Mouse (Mus musculus): ENCODE measurements around the gene Slc22a14.
"Not testable (repeated sequence)": the region's sequence is repeated elsewhere in the genome, so short reads cannot be mapped to it uniquely, and the experiment has no call there.

Slc22a14 gene

GRCm38 (mm10) chr9:119365284-119365683 lies at the start of gene Slc22a14:
TSS of gene Slc22a14 (minus strand) at chr9:119365553.
- DNase-seq (ENCODE audit: low spot score), result no peak

GRCm38 (mm10) chr9:119409864-119410263 lies 44.5 kb upstream of the Slc22a14 start:
- DNase-seq (ENCODE audit: low spot score), result no peak

GRCm38 (mm10) chr9:119408898-119409664 lies 43.7 kb upstream of the Slc22a14 start:
- DNase-seq (ENCODE audit: low spot score), result no peak

DNA sequence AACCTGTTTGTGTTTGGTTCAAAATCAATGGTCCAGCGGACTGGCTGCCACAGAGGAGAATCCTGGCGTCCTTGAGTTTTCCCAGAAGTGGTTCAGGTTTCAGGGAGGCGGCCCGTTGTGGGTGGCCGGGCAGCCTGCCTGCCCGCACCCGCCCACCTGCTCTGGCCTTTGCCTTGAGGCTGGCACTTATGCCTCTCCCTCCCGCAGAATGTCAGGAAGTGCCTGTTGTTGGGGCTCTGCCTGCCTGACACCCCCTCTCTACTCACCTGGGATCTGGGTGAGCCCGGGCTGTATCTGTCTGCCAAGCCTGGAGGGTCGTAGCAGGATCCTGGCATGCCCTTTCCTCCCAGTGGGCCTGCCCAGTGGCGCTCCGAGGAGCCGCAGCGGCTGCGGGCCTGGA lies 42.5 kb upstream of the Slc22a14 start:
- DNase-seq (ENCODE audit: low spot score), result no peak

- DNase-seq (ENCODE audit: low spot score), result no peak
Measured at GRCm38 (mm10) chr9:119404090-119404489, 38.7 kb upstream of the Slc22a14 start.

GRCm38 (mm10) chr9:119403236-119403641 lies 37.9 kb upstream of the Slc22a14 start:
- no peak for DNase-seq (ENCODE audit: low spot score)

- no peak for DNase-seq (ENCODE audit: low spot score)
Measured at GRCm38 (mm10) chr9:119402253-119403235, 37.2 kb upstream of the Slc22a14 start.

DNA sequence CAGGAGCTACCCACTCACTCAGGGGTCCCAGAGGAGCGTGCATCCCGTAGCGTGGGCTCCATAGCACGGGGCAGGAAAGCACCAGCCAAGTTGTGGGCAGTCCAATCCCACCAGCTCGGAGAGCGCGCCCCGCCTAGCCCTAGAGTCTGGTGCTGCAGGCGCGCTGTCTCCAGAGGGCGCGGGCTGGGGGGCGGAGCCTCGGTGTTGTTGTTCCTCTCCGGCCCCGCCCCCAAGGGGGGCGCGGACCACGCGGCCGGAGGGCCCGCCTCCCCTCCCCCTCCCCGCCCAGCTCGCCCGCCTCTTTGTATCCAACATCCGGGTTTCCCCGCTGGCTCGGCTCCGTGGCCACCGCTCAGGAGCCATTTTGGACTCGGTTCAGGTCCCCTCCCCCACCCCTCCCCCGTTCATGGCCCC lies 36.5 kb upstream of the Slc22a14 start, which contains the start of gene Acvr2b:
Acvr2b (plus strand) TSS at position 318 of the 414 bp plus-strand sequence.
- peak; percentile 90 for DNase-seq (ENCODE audit: low spot score)

DNA sequence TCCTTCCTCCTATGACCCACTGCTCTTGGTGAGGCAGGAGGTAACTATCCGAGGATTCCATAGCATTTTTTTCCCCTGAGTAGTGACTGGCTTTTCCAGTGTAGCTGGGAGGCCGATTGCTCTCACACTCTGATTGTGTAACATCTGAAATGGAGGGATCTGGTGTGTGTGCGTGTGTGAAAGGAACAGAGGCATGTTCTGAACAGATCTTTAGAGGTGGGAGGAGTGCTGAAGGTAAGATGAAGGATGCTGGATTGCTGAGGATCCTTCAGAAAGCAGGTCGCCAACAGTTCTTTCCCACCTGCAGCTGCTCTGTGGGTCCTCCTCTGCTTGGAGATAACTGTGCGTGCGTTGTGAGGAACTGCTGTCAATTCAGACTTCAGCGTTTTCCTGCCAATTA lies 36.0 kb upstream of the Slc22a14 start:
- peak; percentile 38 for DNase-seq (ENCODE audit: low spot score)

DNA sequence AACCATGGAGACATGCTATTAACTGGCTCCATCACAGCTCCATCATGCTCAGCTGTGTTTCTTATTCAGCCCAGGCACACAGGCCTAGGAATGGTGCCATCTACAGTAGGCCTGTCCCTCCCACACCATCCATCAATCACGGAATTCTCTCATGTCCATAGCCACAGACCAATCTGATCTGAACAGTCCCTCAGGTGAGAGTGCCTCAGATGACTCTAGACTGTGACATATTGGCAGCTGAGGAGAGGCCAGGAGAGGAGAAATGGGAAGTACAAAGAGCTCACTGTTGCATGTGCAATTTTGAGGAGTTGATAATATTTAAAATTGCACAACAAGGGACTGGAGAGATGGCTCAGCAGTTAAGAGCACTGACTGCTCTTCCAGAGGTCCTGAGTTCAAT lies 29.5 kb upstream of the Slc22a14 start:
- DNase-seq (ENCODE audit: low spot score), result no peak

- DNase-seq (ENCODE audit: low spot score), result no peak
Measured at GRCm38 (mm10) chr9:119390214-119390613, 24.9 kb upstream of the Slc22a14 start.

GRCm38 (mm10) chr9:119388956-119389355 lies 23.6 kb upstream of the Slc22a14 start:
- no peak for DNase-seq (ENCODE audit: low spot score)

- DNase-seq (ENCODE audit: low spot score), result no peak
Measured at GRCm38 (mm10) chr9:119382603-119383002, 17.2 kb upstream of the Slc22a14 start.

GRCm38 (mm10) chr9:119378231-119378630 lies 12.9 kb upstream of the Slc22a14 start:
- DNase-seq (ENCODE audit: low spot score), result no peak

DNA sequence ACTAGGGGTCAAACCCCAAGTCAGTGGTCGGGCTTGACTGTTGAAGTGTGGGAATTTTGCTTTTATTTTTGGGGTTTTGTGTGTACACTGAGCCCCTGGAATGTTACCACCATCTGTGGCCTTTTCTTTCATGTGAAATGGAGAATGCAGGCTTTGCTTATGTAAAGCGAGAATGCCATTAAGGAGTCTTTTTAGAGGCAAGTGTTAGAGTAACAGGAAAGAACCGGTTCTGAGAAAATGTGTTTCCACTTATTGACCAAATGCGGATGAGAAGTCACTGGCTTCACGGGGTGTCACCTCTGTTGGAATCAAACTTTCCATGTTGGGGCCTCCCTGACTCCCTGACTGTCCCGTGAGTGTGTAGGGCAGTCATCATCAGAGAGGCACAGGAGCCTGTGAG lies 10.2 kb upstream of the Slc22a14 start:
- no peak for DNase-seq (ENCODE audit: low spot score)

DNA sequence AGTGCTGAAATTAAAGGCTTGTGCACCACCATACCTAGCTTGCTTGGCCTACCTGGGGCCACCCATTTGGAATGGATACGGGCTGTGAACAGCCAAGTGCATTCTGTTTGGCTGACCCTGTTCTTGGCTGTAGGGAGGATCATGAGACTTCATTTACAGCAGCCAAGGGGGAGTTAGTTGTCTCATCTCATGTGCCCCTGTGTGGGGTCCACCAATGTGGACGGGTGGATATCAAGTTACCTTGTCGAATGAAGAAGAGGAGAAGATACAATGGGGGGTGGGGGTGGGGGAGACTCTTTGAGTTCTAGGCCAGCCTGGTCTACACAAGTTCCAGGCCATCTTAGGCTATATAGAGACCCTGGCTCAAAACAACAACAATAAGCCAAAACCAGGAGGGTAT lies 9.7 kb upstream of the Slc22a14 start:
- DNase-seq (ENCODE audit: low spot score), result no peak

DNA sequence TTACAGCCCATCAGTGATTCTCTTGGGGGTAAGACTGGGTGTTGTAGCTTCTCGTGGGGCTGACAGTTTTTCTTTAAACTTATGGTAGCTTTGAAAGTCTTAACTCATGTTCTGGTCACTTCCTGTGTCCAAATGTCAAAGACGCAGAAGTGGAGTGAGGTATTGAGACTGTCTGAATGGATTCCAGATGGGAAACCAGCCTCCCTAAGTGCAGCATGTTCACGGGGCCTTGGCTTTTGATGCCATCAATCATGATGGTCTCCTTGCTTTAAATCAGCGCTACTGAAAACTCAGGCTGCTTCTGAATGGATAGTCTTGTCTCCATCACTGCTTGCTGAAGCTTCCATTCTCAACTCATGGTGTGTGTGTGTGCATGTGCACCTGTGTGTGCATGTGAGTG lies 5.9 kb upstream of the Slc22a14 start:
- no peak for DNase-seq (ENCODE audit: low spot score)

DNA sequence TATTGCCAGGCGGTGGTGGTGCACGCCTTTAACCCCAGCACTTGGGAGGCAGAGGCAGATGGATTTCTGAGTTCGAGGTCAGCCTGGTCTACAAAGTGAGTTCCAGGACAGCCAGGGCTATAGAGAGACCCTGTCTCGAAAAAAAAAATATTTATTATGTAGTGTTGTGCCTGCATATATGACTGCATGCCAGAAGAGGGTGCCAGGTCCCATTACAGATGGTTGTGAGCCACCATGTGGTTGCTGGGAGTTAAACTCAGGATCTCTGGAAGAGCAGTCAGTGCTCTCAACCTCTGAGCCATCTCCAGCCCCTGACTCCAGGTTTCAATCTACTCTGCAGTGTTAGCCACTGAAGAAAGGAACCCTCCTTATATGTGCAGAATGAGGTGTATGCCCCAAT lies 5.4 kb upstream of the Slc22a14 start:
- DNase-seq (ENCODE audit: low spot score), result not testable (repeated sequence)

GRCm38 (mm10) chr9:119368367-119368766 lies 3.0 kb upstream of the Slc22a14 start:
- no peak for DNase-seq (ENCODE audit: low spot score)

- DNase-seq (ENCODE audit: low spot score), result no peak
Measured at GRCm38 (mm10) chr9:119363229-119363628, 2.1 kb downstream of the Slc22a14 start.

DNA sequence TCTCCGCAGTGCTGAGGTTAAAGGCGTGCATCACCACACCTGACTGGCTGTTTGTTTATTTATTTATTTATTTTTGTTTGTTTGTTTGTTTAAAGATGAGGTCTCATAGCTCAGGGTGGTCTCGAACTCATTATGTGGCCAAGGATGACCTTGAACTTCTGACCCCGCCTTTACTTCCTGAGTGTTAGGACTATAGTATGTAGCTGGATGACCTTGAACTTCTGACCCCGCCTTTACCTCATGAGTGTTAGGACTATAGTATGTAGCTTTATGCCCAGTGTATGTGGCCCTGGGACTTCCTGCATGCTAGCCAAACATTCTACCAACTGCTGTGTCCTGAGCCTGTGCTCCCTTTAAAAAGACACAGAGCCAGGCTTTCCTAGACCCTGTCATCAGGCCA lies 3.9 kb downstream of the Slc22a14 start:
- DNase-seq (ENCODE audit: low spot score), result no peak

DNA sequence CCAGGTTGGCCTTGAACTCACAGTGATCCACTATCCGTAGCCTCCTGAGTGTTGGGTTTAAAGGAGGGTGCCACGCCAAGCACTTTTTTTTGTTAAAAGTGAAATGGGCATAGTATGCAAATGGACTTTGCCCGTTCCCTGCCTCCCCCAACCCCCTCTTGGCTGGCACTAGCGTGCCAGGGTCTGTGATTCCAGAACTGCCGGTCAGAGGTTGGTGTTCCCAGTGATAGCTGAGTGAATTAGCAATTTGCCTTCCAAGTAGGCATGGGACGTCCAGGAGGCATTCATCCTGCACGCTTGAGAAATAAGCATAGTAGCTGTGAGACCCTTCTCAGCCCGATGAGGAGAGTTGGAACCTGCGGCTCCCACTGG lies 7.3 kb downstream of the Slc22a14 start:
- DNase-seq (ENCODE audit: low spot score), result no peak
